Mouse (Mus musculus): ENCODE measurements around the gene Tubb3.

The Tubb3 gene

GRCm38 (mm10) chr8:123411246-123411645 is at the start of gene Tubb3:
Gene Tubb3 (plus strand): TSS chr8:123411424.
- DNase-seq (ENCODE audit: low spot score) = peak; percentile 99

- DNase-seq (ENCODE audit: low spot score) = peak; percentile 100
Measured at GRCm38 (mm10) chr8:123373403-123374238, 37.6 kb upstream of the Tubb3 start, which contains the start of gene Tcf25. Gene Tcf25 (plus strand): TSS chr8:123373753.

- peak; percentile 97 for DNase-seq (ENCODE audit: low spot score)
Measured at GRCm38 (mm10) chr8:123374239-123374578, 37.0 kb upstream of the Tubb3 start.

DNA sequence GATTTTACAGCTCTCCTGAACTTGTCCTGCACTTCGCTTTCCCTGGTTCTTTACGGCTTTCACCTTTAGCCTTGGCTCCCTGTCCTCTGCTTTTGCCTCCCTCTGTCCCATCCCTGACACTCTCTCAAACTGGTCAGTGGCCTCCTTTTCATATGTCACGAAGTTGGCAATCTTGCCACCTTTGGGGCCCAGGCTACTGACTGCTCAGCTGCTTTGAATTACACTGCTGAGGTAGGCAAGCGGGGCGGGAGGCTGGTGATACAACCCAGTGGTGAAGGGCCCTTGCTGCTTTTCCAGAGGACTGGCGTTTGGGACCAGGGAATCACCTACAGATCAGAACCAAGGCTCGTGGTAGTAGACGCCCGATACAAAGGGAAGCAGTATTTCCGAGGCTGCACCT is 35.5 kb upstream of the Tubb3 start:
- DNase-seq (ENCODE audit: low spot score) = no peak

- no peak for DNase-seq (ENCODE audit: low spot score)
Measured at GRCm38 (mm10) chr8:123376106-123376505, 35.1 kb upstream of the Tubb3 start.

- no peak for DNase-seq (ENCODE audit: low spot score)
Measured at GRCm38 (mm10) chr8:123381711-123382110, 29.5 kb upstream of the Tubb3 start.

- DNase-seq (ENCODE audit: low spot score) = peak; percentile 88
Measured at GRCm38 (mm10) chr8:123382516-123382915, 28.7 kb upstream of the Tubb3 start.

GRCm38 (mm10) chr8:123384883-123385540 is 26.2 kb upstream of the Tubb3 start:
- peak; percentile 73 for DNase-seq (ENCODE audit: low spot score)

GRCm38 (mm10) chr8:123387041-123387440 is 24.2 kb upstream of the Tubb3 start:
- DNase-seq (ENCODE audit: low spot score) = no peak

DNA sequence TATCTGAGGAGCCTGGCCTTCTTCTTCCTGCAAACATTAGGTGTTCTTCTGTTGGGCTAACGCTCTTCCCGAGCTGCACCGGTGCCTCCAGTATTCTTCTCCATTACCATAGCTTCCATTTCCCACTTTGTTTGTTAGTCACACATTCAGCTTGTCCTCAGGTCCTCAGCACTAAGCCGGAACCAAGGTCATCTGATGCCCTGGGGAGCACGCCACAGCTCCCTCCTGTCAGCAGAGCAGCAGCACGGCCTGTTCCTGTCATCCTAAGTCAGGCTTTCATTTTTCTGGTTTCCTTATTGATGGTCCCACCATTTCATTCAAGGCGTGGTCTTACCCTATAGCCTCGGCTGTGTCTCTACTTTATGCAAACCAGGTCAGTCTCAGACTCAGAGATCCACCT is 23.4 kb upstream of the Tubb3 start:
- no peak for DNase-seq (ENCODE audit: low spot score)

GRCm38 (mm10) chr8:123389026-123389425 is 22.2 kb upstream of the Tubb3 start:
- DNase-seq (ENCODE audit: low spot score) = no peak

DNA sequence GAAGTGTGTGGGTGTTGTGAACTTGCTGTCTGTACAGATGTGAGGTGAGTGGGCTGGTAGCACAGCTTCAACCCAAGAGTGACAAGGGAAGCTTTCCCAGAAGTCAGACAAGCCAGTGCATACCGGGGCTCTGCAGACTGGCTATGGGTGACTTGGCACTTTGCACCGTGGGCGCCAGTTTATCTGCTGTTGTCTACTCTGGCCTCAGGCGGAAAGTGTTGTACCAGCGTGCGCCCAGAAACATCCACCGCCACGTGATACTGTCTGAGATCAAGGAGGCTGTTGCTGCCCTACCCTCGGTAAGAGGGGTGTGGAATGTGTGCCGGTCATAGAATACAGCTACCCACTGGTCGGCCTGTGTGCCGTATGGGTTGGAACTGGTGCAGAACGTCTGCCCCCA is 12.9 kb upstream of the Tubb3 start:
- DNase-seq (ENCODE audit: low spot score) = no peak

DNA sequence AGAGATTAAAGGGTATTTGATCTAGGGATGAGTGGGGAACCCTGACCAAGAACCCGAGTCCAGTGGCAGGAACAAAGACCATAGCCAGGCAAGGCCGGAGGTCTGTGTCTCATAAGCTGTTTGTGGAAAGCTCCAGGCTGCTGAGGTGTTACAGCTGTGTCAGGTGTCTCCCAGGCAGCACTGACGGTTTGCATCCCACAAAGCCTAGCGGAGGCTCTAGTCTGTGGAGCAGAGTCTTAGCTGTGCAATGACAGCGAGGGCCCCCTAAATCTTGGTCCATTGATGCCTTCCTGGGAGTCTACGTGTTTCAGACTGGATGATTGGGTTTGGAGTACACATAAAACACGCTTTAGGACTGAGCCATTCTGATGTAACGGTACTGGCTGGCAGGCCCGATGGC is 9.3 kb upstream of the Tubb3 start:
- no peak for DNase-seq (ENCODE audit: low spot score)

DNA sequence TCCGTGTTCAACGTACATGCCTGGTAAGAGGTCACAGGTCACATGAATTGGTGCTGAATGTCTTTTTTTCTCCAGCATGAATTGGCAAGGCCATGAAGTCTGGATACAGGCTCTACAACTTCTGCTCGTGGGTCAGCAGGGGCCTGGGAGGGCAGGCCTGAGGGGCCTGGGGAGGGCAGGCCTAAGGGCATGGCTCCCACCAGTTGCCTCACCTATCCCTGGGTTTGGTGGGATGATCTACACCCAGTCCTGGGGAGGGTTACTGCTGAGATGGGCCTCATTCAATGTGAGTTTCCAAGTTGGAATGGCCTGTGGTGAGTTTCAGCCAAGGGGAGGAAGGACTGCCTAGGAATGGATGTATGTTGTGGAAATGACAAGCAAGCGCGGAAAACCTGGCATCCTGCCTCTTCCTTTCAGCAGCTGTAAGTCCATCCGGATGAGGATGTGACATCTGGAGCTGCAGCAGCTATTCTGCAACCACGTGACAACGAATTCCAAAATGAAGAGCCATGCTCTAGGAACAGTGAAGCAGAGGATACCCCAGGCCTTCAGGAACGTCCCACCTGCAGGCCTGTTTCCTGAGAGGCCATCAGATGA is 8.4 kb upstream of the Tubb3 start:
- DNase-seq (ENCODE audit: low spot score) = no peak

- no peak for DNase-seq (ENCODE audit: low spot score)
Measured at GRCm38 (mm10) chr8:123404521-123404920, 6.7 kb upstream of the Tubb3 start.

DNA sequence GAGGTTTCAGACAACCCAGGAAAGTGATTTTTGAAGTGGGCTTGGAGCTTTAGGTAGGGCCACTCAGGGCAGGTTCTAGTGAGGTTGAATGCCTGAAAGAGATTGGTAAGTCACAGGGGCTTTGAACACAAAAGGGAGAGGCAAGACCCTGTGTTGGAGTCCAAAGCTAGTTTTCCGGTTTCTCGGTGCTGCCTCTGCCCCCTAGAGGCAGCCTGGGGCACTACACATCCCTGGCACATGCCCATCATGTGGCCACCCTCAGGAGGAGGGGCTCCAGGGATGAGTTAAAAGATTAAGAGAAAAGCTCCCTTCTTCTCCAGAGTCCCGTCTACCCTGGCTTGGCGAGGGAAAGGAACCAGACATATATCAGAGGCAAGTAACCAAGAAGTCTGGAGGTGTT is 4.4 kb upstream of the Tubb3 start, which contains the start of gene Mc1r:
Mc1r (plus strand) TSS at position 322 of the 400 bp plus-strand sequence.
- DNase-seq (ENCODE audit: low spot score) = peak; percentile 79

DNA sequence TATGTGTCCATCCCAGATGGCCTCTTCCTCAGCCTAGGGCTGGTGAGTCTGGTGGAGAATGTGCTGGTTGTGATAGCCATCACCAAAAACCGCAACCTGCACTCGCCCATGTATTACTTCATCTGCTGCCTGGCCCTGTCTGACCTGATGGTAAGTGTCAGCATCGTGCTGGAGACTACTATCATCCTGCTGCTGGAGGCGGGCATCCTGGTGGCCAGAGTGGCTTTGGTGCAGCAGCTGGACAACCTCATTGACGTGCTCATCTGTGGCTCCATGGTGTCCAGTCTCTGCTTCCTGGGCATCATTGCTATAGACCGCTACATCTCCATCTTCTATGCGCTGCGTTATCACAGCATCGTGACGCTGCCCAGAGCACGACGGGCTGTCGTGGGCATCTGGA is 3.6 kb upstream of the Tubb3 start:
- peak; percentile 73 for DNase-seq (ENCODE audit: low spot score)

DNA sequence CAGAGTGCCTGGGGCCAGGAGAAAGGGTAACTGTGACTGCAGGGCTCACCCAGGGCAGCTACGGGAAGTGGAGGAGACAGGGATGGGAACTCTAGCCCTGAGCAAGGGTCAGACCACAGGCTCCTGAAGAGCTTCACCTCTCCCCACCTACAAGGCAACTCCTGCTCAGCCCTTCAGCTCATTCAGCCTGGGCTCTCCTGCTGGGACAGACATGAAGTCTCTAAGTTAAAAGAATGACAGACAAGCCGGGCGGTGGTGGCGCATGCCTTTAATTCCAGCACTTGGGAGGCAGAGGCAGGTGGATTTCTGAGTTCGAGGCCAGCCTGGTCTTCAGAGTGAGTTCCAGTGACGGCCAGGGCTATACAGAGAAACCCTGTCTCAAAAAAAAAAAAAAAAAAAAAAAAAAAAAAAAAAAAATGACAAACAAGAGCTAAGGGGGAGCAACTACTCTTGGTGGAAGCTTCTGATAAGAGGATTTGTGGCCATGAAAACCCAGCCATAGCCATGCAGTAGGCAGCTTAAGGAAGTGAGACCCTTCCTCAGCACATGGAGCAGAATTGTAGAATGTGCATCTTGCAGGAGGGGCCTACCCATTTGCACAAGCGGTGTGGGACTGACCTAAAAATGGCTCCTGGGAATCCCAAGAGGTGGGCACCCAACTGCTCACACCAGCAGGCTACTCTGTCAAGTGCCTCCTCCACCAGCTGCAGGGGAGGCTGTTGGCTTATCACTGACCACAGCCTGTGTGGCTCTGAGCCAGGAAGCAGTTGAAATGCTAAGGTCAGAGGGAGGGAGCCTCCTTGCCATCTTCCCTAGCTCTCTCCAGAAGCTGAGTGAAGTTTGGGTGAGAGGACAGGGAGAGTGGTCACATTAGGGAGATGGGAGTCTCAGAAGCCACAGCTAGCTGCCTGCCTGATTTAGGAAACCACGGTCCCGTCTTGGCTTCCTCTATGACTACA is 2.4 kb upstream of the Tubb3 start:
- peak; percentile 85 for DNase-seq (ENCODE audit: low spot score)

DNA sequence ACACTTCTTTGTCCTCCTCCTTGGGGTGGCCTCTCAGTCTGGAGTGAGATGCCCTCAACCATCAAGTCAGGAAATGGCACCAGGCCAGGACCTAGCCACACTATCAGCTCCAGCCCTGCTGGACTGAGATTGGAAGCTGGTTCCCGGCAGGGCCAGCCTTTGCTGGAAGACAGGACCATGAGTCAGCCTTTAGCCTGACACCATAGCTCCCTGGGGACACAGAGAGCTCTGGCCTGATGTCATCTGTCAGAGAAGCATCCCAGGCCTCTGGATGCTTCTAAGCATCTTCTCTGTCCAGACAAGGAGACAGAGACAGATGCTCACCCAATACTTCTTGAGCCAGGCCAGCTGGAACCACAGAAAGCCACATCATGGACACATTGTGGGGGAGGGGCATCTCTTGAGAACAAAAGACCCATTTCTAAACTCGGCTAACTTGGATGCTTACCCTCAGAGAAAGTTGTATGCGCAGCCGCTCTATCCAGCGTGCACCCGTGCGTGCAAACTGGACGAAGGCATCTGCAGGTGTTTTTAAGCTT is 1.1 kb upstream of the Tubb3 start:
- DNase-seq (ENCODE audit: low spot score) = peak; percentile 100

DNA sequence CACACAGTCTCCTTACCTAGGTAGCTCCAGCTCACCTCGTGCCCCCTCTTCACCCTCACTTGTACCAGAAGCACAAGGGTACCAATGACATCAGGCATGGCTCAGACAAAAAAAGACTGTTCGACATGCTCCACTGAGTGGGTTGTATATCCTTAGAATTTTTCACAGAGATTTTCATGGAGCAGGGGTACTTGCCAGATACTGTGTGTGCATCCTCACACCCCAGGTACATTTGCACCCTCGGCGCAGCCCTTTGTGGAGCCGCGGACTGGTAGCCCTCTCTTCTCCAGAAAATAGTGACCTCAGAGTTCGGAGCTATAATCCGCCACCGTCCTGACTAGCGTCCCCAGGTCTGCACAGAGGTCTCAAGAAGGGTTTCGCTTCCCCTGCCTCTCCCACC is 436 bp upstream of the Tubb3 start:
- no peak for DNase-seq (ENCODE audit: low spot score)

- DNase-seq (ENCODE audit: low spot score) = peak; percentile 69
Measured at GRCm38 (mm10) chr8:123411781-123412327, 630 bp downstream of the Tubb3 start.

All from MN1 (cell line).